ENCODE assay signal across 1 mouse cellular context in the genomic region with DNA sequence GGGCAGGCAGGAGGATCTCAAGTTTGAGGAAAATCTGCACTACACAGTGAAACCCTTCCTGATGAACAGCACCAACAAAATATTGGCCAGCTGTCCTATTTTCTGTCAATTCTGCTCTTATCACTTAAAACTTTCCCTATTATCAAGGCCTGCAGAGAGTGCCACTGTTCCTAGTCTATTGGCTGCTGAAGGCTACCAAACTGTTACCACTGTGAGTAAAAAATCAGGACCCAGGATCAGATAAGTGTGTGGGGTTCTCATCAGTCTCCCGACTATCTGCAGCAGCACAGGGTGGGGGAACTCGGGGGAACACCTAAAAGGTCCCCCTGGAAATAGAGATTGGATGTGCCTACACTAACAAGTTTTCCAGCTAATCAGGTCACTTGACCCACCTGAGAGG.
TF ChIP-seq lines count a peak whose summit lies in the region.

No protein-coding gene starts in this region.

TF ChIP-seq in MEL, 35 proteins besides CTCF, POLR2A, EP300 and RAD21:
- TF ChIP-seq TBP (IDR thresholded peaks at IDR 0.05; ENCODE audit: low read depth, low read length) (no peak), MYB (IDR thresholded peaks at IDR 0.05; ENCODE audit: low read depth, low read length) (no peak), ZKSCAN1 (IDR thresholded peaks at IDR 0.05; ENCODE audit: low read depth, low read length) (no peak), MAZ (IDR thresholded peaks at IDR 0.05; ENCODE audit: low read depth, low read length) (peak; percentile 63; the same call in 1 of the 2 replicates), CHD1 (IDR thresholded peaks at IDR 0.05; ENCODE audit: low read depth, low read length) (no peak), GABPA (IDR thresholded peaks at IDR 0.05; ENCODE audit: low read depth, low read length) (no peak), SMC3 (IDR thresholded peaks at IDR 0.05; ENCODE audit: low read depth, low read length) (no peak), KAT2A (conservative IDR thresholded peaks at IDR 0.05; ENCODE audit: low read depth, low read length) (no peak; the same call in 1 of the 2 replicates), POLR2AphosphoS5 (IDR thresholded peaks at IDR 0.05; ENCODE audit: borderline replicate concordance, low read depth, low read length) (no peak), ZMIZ1 (IDR thresholded peaks at IDR 0.05; ENCODE audit: low read depth, low read length) (no peak), ZNF384 (IDR thresholded peaks at IDR 0.05; ENCODE audit: low read depth, low read length) (no peak), BHLHE40 (IDR thresholded peaks at IDR 0.05; ENCODE audit: borderline replicate concordance, low read depth, low read length) (no peak), NRF1 (IDR thresholded peaks at IDR 0.05; ENCODE audit: insufficient read depth, low read depth, low read length, poor library complexity, severe bottlenecking) (no peak), E2F4 (IDR thresholded peaks at IDR 0.05; ENCODE audit: borderline replicate concordance, low read depth, low read length) (no peak), NELFE (IDR thresholded peaks at IDR 0.05; ENCODE audit: low read depth, low read length) (no peak), CHD2 (IDR thresholded peaks at IDR 0.05; ENCODE audit: low read length) (no peak), ZC3H11A (IDR thresholded peaks at IDR 0.05; ENCODE audit: low read depth, low read length) (no peak), UBTF (IDR thresholded peaks at IDR 0.05; ENCODE audit: borderline replicate concordance, insufficient read depth, low read depth, low read length) (no peak), MAFK (IDR thresholded peaks at IDR 0.05; ENCODE audit: borderline replicate concordance, low read depth, low read length) (no peak), MAX (IDR thresholded peaks at IDR 0.05; ENCODE audit: low read length) (no peak), MEF2A (IDR thresholded peaks at IDR 0.05; ENCODE audit: extremely low read depth, insufficient replicate concordance, low read depth, low read length, poor library complexity, severe bottlenecking) (no peak), ELF1 (IDR thresholded peaks at IDR 0.05; ENCODE audit: low read depth, low read length) (no peak), TAL1 (IDR thresholded peaks at IDR 0.05; ENCODE audit: low read length) (peak; percentile 32), GATA1 (IDR thresholded peaks at IDR 0.05; ENCODE audit: low read depth, low read length) (peak; percentile 85), ETS1 (IDR thresholded peaks at IDR 0.05; ENCODE audit: low read depth, low read length) (peak; percentile 47), USF2 (IDR thresholded peaks at IDR 0.05; ENCODE audit: borderline replicate concordance in 1 of 2, insufficient read depth in 1 of 2, low read depth in 1 of 2, low read length in 2 of 2) (no peak), TCF12 (IDR thresholded peaks at IDR 0.05; ENCODE audit: low read depth, low read length) (peak; percentile 71), MXI1 (IDR thresholded peaks at IDR 0.05; ENCODE audit: low read depth, low read length) (no peak; the same call in 1 of the 2 replicates), USF1 (IDR thresholded peaks at IDR 0.05; ENCODE audit: low read depth, low read length) (no peak), POLR2AphosphoS2 (IDR thresholded peaks at IDR 0.05; ENCODE audit: low read length) (no peak), HCFC1 (IDR thresholded peaks at IDR 0.05; ENCODE audit: low read depth, low read length) (no peak), SIN3A (IDR thresholded peaks at IDR 0.05; ENCODE audit: low read length) (peak; percentile 35; the same call in 1 of the 2 replicates), RCOR1 (IDR thresholded peaks at IDR 0.05; ENCODE audit: low read depth, low read length) (peak; percentile 97)
